Mouse (Mus musculus): ENCODE data around the gene Sox5. TPM values are rescaled to one million over a fixed set of nuclear protein-coding genes. Genes with fewer than 3 reads are reported as not detected.

Gene Sox5
- polyA plus RNA-seq, 1 experiment from 2014 or later = 3.3 TPM

DNA sequence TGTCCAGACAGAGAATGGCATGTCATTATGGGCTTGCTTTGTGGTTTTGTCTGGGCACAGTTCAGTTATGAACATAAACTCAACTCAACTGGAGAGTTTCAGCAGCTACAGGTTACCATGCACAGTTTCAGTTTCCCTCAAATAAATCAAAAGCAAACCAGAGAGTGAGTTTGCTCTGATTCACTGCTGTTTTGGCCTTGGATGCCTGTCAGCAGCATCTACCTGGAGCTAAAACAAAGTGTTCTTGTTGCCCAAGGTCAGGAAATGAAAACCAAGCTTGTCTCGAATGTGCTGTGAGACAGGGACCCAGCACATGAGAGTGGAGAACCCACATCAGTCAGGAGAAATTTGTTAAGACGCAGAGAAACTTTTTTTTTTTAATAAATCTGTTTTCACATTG, 951.6 kb downstream of the Sox5 start:
- H3K4me1 ChIP-seq (replicated peaks; ENCODE audit: control insufficient read depth, insufficient read depth, low read length) = no peaks in the 10 kb centered on the region
- WGBS = 73% methylated on average over 2 of the region's 2 CpGs
- H3K36me3 ChIP-seq (ENCODE audit: control insufficient read depth, insufficient read depth) = no peaks in the 10 kb centered on the region
- H3K27ac ChIP-seq (ENCODE audit: low read depth, low read length) = no peak overlapping the region
- no peak for TF ChIP-seq CTCF (IDR thresholded peaks at IDR 0.05; ENCODE audit: low read depth)
- H3K27me3 ChIP-seq (replicated peaks; ENCODE audit: control insufficient read depth, insufficient read depth, low read length) = no peaks in the 10 kb centered on the region
- H3K4me3 ChIP-seq (ENCODE audit: low read depth, low read length) = no peak overlapping the region
- no peak overlapping the region for H3K9ac ChIP-seq (ENCODE audit: low read depth, low read length)
- no peak overlapping the region for H3K4me2 ChIP-seq (replicated peaks; ENCODE audit: low read depth)
- ATAC-seq = no peak
- H3K9me3 ChIP-seq (ENCODE audit: control insufficient read depth) = no peaks in the 10 kb centered on the region

DNA sequence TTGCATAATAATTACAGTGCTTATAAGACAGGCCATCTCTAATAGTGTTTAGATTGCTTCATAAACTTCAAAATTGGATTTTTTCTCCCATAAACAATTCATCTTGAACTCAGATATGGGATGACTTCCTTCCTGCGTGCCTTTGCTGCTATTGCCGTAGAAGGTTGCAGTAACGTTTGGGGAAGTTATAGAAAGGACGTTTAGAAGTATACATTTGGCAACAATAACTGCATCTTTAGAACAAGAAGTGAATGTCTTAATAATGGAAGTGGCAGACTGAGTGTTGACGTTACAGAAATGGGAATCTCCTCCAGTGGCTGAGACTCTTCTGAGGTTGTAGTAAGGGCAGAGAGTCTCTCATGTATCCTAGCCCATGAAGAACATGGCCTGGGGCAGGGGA, 955.0 kb downstream of the Sox5 start:
- no peak overlapping the region for H3K9ac ChIP-seq (ENCODE audit: low read depth, low read length)
- H3K27ac ChIP-seq (ENCODE audit: low read depth, low read length) = no peak overlapping the region
- H3K4me1 ChIP-seq (replicated peaks; ENCODE audit: control insufficient read depth, insufficient read depth, low read length) = no peaks in the 10 kb centered on the region
- no peak for ATAC-seq
- no peaks in the 10 kb centered on the region for H3K27me3 ChIP-seq (replicated peaks; ENCODE audit: control insufficient read depth, insufficient read depth, low read length)
- H3K9me3 ChIP-seq (ENCODE audit: control insufficient read depth) = no peaks in the 10 kb centered on the region
- WGBS = 68% methylated on average over 5 of the region's 5 CpGs
- no peaks in the 10 kb centered on the region for H3K36me3 ChIP-seq (ENCODE audit: control insufficient read depth, insufficient read depth)
- no peak for TF ChIP-seq CTCF (IDR thresholded peaks at IDR 0.05; ENCODE audit: low read depth)
- H3K4me2 ChIP-seq (replicated peaks; ENCODE audit: low read depth) = no peak overlapping the region
- H3K4me3 ChIP-seq (ENCODE audit: low read depth, low read length) = no peak overlapping the region

DNA sequence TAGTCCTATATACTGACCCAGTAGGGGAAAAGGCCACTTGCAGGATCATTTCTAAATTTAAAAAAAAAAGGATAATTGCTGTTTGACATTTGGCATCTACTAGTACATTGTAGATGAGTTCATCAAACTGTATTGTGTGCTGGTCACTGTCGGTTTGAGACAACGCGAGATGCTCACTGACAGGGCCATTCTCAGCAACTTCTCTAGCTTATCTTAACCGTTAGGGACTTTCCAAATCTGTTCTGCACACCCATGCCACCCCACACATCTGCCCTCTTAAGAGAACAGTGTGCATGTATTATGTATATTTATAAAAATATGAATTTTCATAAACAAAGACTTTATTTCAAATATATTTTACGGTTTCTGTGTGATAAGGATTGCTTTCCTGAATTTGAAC, 955.8 kb downstream of the Sox5 start:
- no peak overlapping the region for H3K27ac ChIP-seq (ENCODE audit: low read depth, low read length)
- no peaks in the 10 kb centered on the region for H3K4me1 ChIP-seq (replicated peaks; ENCODE audit: control insufficient read depth, insufficient read depth, low read length)
- no peak for ATAC-seq
- no peak overlapping the region for H3K4me2 ChIP-seq (replicated peaks; ENCODE audit: low read depth)
- H3K9ac ChIP-seq (ENCODE audit: low read depth, low read length) = no peak overlapping the region
- no peaks in the 10 kb centered on the region for H3K27me3 ChIP-seq (replicated peaks; ENCODE audit: control insufficient read depth, insufficient read depth, low read length)
- H3K4me3 ChIP-seq (ENCODE audit: low read depth, low read length) = no peak overlapping the region
- no peaks in the 10 kb centered on the region for H3K9me3 ChIP-seq (ENCODE audit: control insufficient read depth)
- H3K36me3 ChIP-seq (ENCODE audit: control insufficient read depth, insufficient read depth) = no peaks in the 10 kb centered on the region
- 86% methylated on average over 5 of the region's 5 CpGs for WGBS
- TF ChIP-seq CTCF (IDR thresholded peaks at IDR 0.05; ENCODE audit: low read depth) = no peak

- no peak overlapping the region for H3K4me2 ChIP-seq (replicated peaks; ENCODE audit: low read depth)
- ATAC-seq = no peak
- no peak overlapping the region for H3K4me3 ChIP-seq (ENCODE audit: low read depth, low read length)
- WGBS = 87% methylated on average over 6 of the region's 6 CpGs
- H3K36me3 ChIP-seq (ENCODE audit: control insufficient read depth, insufficient read depth) = no peaks in the 10 kb centered on the region
- no peak overlapping the region for H3K27ac ChIP-seq (ENCODE audit: low read depth, low read length)
- no peaks in the 10 kb centered on the region for H3K27me3 ChIP-seq (replicated peaks; ENCODE audit: control insufficient read depth, insufficient read depth, low read length)
- TF ChIP-seq CTCF (IDR thresholded peaks at IDR 0.05; ENCODE audit: low read depth) = no peak
- no peak overlapping the region for H3K9ac ChIP-seq (ENCODE audit: low read depth, low read length)
- no peaks in the 10 kb centered on the region for H3K4me1 ChIP-seq (replicated peaks; ENCODE audit: control insufficient read depth, insufficient read depth, low read length)
- no peaks in the 10 kb centered on the region for H3K9me3 ChIP-seq (ENCODE audit: control insufficient read depth)
These were observed 956.7 kb downstream of the Sox5 start for GRCm38 (mm10) chr6:143825086-143825485.

DNA sequence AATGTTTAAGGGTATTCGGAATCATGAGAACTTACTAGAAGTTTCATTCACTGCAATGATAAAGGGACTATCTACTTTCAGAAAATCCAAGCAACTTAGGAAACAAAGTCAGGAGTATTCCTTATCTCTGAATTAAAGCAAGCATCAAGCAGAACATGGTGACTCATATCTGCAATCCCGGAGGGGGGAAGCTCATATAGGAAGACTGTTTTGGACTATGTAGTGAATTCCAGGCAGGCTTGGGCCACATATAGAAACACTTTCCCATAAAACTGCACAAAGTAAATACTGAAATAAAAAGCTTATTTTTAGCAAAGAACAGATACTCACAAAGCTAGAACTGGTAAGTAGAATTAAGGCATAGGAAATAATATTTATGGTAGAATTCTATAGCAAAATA, 993.3 kb downstream of the Sox5 start:
- Histone ChIP-seq H3K9me3 (ENCODE audit: control insufficient read depth) (no peaks in the 10 kb centered on the region), H3K9ac (ENCODE audit: low read depth, low read length) (no peak overlapping the region), H3K4me3 (ENCODE audit: low read depth, low read length) (no peak overlapping the region), H3K4me2 (replicated peaks; ENCODE audit: low read depth) (no peak overlapping the region), H3K27ac (ENCODE audit: low read depth, low read length) (no peak overlapping the region), H3K4me1 (replicated peaks; ENCODE audit: control insufficient read depth, insufficient read depth, low read length) (no peaks in the 10 kb centered on the region), H3K27me3 (replicated peaks; ENCODE audit: control insufficient read depth, insufficient read depth, low read length) (no peaks in the 10 kb centered on the region), H3K36me3 (ENCODE audit: control insufficient read depth, insufficient read depth) (no peaks in the 10 kb centered on the region)
- WGBS = 88% methylated on average over 2 of the region's 2 CpGs
- ATAC-seq = no peak
- TF ChIP-seq CTCF (IDR thresholded peaks at IDR 0.05; ENCODE audit: low read depth) = no peak

GRCm38 (mm10) chr6:143787360-143787759, 994.4 kb downstream of the Sox5 start:
- no peaks in the 10 kb centered on the region for H3K4me1 ChIP-seq (replicated peaks; ENCODE audit: control insufficient read depth, insufficient read depth, low read length)
- 82% methylated on average over 5 of the region's 5 CpGs for WGBS
- H3K36me3 ChIP-seq (ENCODE audit: control insufficient read depth, insufficient read depth) = no peaks in the 10 kb centered on the region
- no peak overlapping the region for H3K4me2 ChIP-seq (replicated peaks; ENCODE audit: low read depth)
- no peaks in the 10 kb centered on the region for H3K27me3 ChIP-seq (replicated peaks; ENCODE audit: control insufficient read depth, insufficient read depth, low read length)
- H3K9me3 ChIP-seq (ENCODE audit: control insufficient read depth) = no peaks in the 10 kb centered on the region
- no peak for ATAC-seq
- no peak for TF ChIP-seq CTCF (IDR thresholded peaks at IDR 0.05; ENCODE audit: low read depth)
- no peak overlapping the region for H3K27ac ChIP-seq (ENCODE audit: low read depth, low read length)
- H3K4me3 ChIP-seq (ENCODE audit: low read depth, low read length) = no peak overlapping the region
- no peak overlapping the region for H3K9ac ChIP-seq (ENCODE audit: low read depth, low read length)

GRCm38 (mm10) chr6:143785685-143786084, 996.1 kb downstream of the Sox5 start:
- TF ChIP-seq CTCF (IDR thresholded peaks at IDR 0.05; ENCODE audit: low read depth) = no peak
- no peak for ATAC-seq
- Histone ChIP-seq H3K4me3 (ENCODE audit: low read depth, low read length) (no peak overlapping the region), H3K27ac (ENCODE audit: low read depth, low read length) (no peak overlapping the region), H3K4me1 (replicated peaks; ENCODE audit: control insufficient read depth, insufficient read depth, low read length) (no peaks in the 10 kb centered on the region), H3K4me2 (replicated peaks; ENCODE audit: low read depth) (no peak overlapping the region), H3K27me3 (replicated peaks; ENCODE audit: control insufficient read depth, insufficient read depth, low read length) (no peaks in the 10 kb centered on the region), H3K9ac (ENCODE audit: low read depth, low read length) (no peak overlapping the region), H3K36me3 (ENCODE audit: control insufficient read depth, insufficient read depth) (no peaks in the 10 kb centered on the region), H3K9me3 (ENCODE audit: control insufficient read depth) (no peaks in the 10 kb centered on the region)
- 70% methylated on average over 4 of the region's 4 CpGs for WGBS

Measured in intestine, postnatal 0 days (tissue).